Mouse (Mus musculus) gastrocnemius, adult 2 months (tissue): ENCODE data around the gene Nmi. TPM values are rescaled to one million over a fixed set of nuclear protein-coding genes. Genes with fewer than 3 reads are reported as not detected.
"Not testable (repeated sequence)": the region's sequence is repeated elsewhere in the genome, so short reads cannot be mapped to it uniquely, and the experiment has no call there.

Experiments used
- DNase-seq: peaks from one replicate; pipeline ENCODE4 v3.0.0; 2022
- H3K27ac ChIP-seq: fragments of 200-600 bp; 2 replicates; pipeline ENCODE4 v1.8.1; 2022; ENCODE audit warnings: mild to moderate bottlenecking
- H3K4me3 ChIP-seq: fragments of 200-600 bp; 2 replicates; pipeline ENCODE4 v1.8.1; 2022; ENCODE audit warnings: mild to moderate bottlenecking, moderate library complexity
- CTCF ChIP-seq: fragments of 200-600 bp; IDR thresholded peaks from 2 replicates; pipeline ENCODE4 v1.8.1; 2022; ENCODE audit warnings: antibody characterized with exemption, mild to moderate bottlenecking, moderate library complexity
- intact Hi-C: fragments of 180-260 bp; cut with DNase I; formaldehyde crosslinking; loops from one replicate; pipeline ENCODE4 v1.15.1; 2025
- long read RNA-seq, 2 experiments: library from polyadenylated mRNA; stranded (forward); transcript quantifications; one replicate each; pipeline ENCODE4 v2.0.0; 2021
- total RNA-seq, 2 experiments: library from RNA; stranded (reverse); gene quantifications; 2 replicates each; pipeline ENCODE4 v1.2.3; 2021

Nmi gene
- total RNA-seq = 1 to 10 TPM; 2.4 to 3.2 TPM
- long read RNA-seq, experiment 1, partial matches to known transcripts = 2 of 6 reads
- long read RNA-seq, experiment 1, other reads (novel, unspliced or antisense) = 1 of 6 reads
- long read RNA-seq, experiment 2, partial matches to known transcripts = 0 of 6 reads
- long read RNA-seq, experiment 2, other reads (novel, unspliced or antisense) = 1 of 6 reads

- H3K4me3 ChIP-seq = peak within 1 kb of the TSS; percentile 91
- intact Hi-C loops = no loop called here
- DNase-seq = no peak
- TF ChIP-seq CTCF = no peak
- H3K27ac ChIP-seq = peak within 1 kb of the TSS; percentile 92
Observed at GRCm38 (mm10) chr2:51973410-51973968, at the start of gene Nmi. Nmi (minus strand) TSS chr2:51973494.

DNA sequence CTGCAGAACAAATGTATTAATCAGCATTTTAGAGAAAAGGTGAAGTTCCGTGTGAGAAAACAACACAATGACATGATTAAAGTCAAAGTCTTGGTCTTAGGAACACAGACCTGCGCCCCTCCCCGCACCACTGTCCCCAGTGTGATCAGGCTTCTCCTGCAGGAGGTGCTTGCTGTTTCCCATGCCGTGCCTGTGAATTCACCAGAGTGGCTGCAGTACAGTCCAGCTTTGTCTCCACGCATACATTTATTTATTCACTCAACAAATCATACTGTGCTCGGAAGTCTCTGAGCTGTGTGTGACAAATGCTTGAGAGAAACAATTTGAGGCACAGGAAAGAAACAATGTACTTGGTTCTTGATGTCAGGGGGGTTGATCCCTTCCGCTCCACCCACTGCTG is 43.1 kb upstream of the Nmi start:
- Histone ChIP-seq H3K4me3 (no peak overlapping the region), H3K27ac (no peak overlapping the region)
- no peak for TF ChIP-seq CTCF
- no peak for DNase-seq
- intact Hi-C loops = no loop called here

DNA sequence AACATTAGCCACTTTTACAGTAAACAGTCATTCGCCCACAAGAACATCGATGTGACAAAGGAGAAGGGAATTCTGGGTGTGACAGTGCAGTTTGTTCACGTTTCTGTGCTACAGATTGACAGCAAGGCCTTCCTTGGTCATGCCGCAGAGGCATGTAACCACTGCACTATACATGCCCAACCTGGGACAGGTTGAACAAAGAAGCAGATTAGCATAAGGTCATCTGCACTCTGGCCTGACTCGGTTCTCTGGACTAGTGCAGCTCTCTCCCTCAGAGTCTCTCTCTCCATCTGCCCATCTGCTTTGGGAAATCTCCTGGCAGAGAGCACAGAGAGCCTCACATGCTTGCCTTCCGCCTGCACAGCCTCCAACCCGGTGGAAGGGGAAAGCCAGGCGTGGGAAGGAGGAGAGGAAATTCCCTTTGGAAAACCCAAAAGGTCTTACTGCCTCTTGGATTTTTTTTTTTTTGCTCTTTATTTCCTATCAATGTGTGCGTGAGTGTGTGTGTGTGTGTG is 40.1 kb upstream of the Nmi start:
- Histone ChIP-seq H3K4me3 (no peak overlapping the region), H3K27ac (no peak overlapping the region)
- peak; percentile 47 for DNase-seq
- TF ChIP-seq CTCF = no peak
- intact Hi-C loops = no loop called here

DNA sequence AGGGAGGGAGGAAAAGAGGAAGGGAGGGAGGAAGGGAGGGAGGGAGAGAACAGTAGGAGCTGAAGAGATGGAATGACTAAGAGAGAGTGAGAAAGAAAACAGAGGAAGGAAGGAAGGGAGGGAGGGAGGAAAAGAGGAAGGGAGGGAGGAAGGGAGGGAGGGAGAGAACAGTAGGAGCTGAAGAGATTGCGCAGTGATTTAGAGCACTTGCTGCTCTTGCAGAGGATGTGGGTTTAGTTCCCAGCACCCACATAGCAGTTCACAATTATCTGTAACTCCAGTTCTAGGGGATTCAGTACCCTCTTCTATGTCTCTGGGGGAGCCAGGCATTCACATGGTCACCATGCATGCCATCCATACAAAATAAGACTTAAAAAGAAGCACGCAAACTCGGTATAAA is 38.5 kb upstream of the Nmi start:
- H3K27ac ChIP-seq, DNase-seq, intact Hi-C loops, H3K4me3 ChIP-seq: not testable (repeated sequence)

DNA sequence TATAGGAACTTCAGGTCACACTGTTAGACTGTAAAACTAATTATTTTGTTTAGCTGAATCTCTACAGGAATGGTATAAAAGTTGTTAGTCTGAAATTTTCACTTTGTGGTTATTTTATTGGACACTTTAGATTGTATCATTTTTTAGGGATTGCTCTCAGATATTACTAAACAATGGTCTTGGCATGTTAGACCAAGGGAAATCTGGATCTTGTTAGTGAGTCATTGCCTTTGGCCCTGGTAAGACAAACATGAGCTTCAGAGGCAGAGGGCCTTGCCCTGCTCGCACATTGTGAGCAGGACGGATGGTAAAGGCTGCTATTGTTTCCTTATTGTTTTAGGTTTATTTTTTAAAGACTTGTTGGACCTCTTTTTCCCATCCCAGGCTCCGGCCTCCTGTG is 33.1 kb upstream of the Nmi start:
- Histone ChIP-seq H3K4me3 (no peak overlapping the region), H3K27ac (no peak overlapping the region)
- intact Hi-C loops = no loop called here
- TF ChIP-seq CTCF = no peak
- DNase-seq = no peak

DNA sequence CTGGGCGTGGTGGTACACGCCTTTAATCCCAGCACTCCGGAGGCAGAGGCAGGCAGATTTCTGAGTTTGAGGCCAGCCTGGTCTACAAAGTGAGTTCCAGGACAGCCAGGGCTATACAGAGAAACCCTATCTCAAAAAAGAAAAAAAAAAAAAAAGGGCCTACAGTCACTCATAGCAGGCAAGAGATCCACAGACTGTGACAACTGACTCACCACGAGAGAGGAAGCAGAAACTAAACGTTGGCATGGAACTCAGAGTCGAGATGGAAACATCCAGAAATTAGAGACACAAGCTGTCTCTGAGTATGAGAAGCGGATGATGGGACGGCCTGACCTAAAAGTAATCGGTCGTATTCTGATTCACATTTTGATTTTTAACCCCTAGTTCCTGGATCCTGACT is 29.0 kb upstream of the Nmi start:
- H3K4me3 ChIP-seq, DNase-seq, H3K27ac ChIP-seq, intact Hi-C loops: not testable (repeated sequence)

GRCm38 (mm10) chr2:52001521-52001920 is 28.2 kb upstream of the Nmi start:
- intact Hi-C loops = no loop called here
- TF ChIP-seq CTCF = no peak

DNA sequence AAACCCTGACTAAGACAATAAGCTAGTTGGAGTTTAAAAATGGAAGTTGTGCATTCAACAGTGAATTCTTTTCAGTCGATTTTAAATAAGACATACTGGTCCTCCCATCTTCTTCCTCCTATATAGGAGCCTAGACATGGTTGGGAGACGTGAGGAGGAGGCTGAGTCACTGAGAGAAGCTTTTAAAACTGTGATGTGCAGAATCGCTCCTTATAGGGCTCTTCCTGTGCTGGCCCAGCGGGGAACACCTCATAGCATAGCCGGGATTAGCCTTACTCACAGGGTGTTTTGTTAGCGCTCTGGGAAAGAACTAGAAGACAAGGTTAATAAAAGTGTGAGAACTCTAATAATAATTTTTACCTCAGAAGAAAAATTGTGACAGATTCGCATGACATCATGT is 26.7 kb upstream of the Nmi start:
- intact Hi-C loops = no loop called here
- Histone ChIP-seq H3K27ac (no peak overlapping the region), H3K4me3 (no peak overlapping the region)
- no peak for TF ChIP-seq CTCF
- DNase-seq = no peak

More at GRCm38 (mm10) chr2:52001521-52001920, 28.2 kb upstream of the Nmi start:
- no peak overlapping the region for H3K4me3 ChIP-seq
- H3K27ac ChIP-seq = no peak overlapping the region
- no peak for DNase-seq

GRCm38 (mm10) chr2:51991447-51991846 is 18.2 kb upstream of the Nmi start:
- intact Hi-C loops = no loop called here

GRCm38 (mm10) chr2:51989559-51989958 is 16.3 kb upstream of the Nmi start:
- no peak for DNase-seq
- Histone ChIP-seq H3K27ac (no peak overlapping the region), H3K4me3 (no peak overlapping the region)
- TF ChIP-seq CTCF = no peak
- intact Hi-C loops = no loop called here

More at GRCm38 (mm10) chr2:51991447-51991846, 18.2 kb upstream of the Nmi start:
- Histone ChIP-seq H3K4me3 (no peak overlapping the region), H3K27ac (no peak overlapping the region)
- DNase-seq = no peak
- no peak for TF ChIP-seq CTCF

GRCm38 (mm10) chr2:51986695-51987094 is 13.4 kb upstream of the Nmi start:
- peak overlapping the region; percentile 39; the same call in 1 of the 2 replicates for H3K27ac ChIP-seq
- TF ChIP-seq CTCF = no peak
- no peak overlapping the region for H3K4me3 ChIP-seq
- DNase-seq = no peak
- intact Hi-C loops = no loop called here

DNA sequence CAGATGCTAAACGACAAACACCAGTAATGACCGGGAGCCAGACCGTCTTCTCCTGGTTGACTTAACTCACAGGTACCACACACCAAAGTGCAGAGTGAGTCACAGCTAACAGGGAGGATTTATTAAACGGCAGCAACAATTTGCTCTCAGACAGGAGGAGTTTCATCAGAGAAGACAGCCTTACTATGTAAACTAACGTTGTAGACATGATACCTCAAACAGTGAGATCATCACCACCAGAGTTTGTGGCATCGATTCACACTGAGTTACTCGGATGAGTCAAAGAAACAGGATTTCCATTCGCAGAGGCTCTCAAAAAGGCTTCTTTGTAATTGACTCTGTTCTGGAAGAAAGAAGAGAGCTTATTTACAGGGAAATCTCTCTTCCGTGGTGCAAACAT is 12.9 kb upstream of the Nmi start:
- no peak for TF ChIP-seq CTCF
- Histone ChIP-seq H3K27ac (peak overlapping the region; percentile 39), H3K4me3 (no peak overlapping the region)
- DNase-seq = no peak
- intact Hi-C loops = no loop called here

DNA sequence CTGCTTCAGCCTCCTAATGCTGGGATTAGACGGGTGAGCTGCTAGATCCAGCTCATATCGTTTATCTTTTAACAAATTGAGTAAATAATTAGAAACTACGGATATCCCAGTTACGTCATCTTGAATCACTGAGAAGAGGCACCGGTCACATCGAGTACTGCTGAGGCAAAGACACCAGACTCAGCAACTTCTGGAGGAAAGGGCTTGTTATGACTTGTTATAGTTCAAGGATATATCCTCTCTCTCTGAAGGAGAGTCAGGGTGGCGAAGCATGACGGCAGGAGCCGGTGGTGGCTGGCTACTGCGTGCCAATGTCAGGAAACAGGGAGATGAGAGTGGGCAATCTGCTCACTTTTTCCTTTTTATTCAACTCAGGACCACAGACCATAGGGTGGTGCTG is 11.9 kb upstream of the Nmi start:
- Histone ChIP-seq H3K27ac (no peak overlapping the region), H3K4me3 (no peak overlapping the region)
- DNase-seq = no peak
- intact Hi-C loops = no loop called here
- TF ChIP-seq CTCF = no peak

- no peak for TF ChIP-seq CTCF
- no peak for DNase-seq
- Histone ChIP-seq H3K4me3 (peak overlapping the region; percentile 54), H3K27ac (peak overlapping the region; percentile 70; the same call in 1 of the 2 replicates)
- intact Hi-C loops = loop anchor here (5.0 kb wide), 1 partner anchor 55 kb away; the partner anchor contains the start of gene Tnfaip6
Observed at GRCm38 (mm10) chr2:51982288-51982687, 9.0 kb upstream of the Nmi start.
